ENCODE assay signal across 24 mouse cellular contexts in the genomic region with DNA sequence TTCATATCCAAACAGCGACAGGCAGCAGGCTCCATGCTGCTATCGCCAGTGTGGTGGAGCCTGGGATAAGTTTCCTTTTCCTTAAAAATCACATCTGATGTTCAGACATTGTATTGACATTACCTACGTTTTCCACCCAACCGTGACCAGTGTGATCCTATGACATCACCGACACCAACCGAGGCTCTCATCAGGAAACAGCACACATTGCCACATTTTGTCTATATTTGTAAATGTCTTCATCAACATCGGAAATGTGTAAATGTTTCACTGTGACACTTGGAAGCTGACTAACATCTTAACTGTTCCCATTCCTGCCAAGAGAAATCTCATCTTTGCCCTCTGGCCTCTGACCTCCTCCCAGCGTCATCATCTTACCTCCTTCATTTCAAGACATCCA.
"Had no signal": no experiment of that assay in that cellular context is flagged by ENCODE, and none has a peak within 500 bp of the region (broad histone marks: within the 10 kb centered on the region; RNA-seq: fewer than 3 reads in every experiment).

No protein-coding gene starts in this region.

- H3K9me3 ChIP-seq: heart, embryonic 10.5 days; heart, embryonic 12.5 days; hindbrain, embryonic 10.5 days; hindbrain, embryonic 13.5 days; hindbrain, embryonic 15.5 days; kidney, embryonic 15.5 days; limb, embryonic 13.5 days; limb, embryonic 15.5 days; liver, embryonic 13.5 days had no signal

- H3K4me3 ChIP-seq: heart, embryonic 10.5 days; heart, embryonic 12.5 days; hindbrain, embryonic 10.5 days; hindbrain, embryonic 13.5 days; hindbrain, embryonic 15.5 days; kidney, embryonic 15.5 days; limb, embryonic 13.5 days; limb, embryonic 15.5 days; liver, embryonic 13.5 days had no signal

- H3K4me1 ChIP-seq: heart, embryonic 12.5 days; hindbrain, embryonic 15.5 days; limb, embryonic 15.5 days; liver, embryonic 13.5 days had no signal

- H3K27me3 ChIP-seq: heart, embryonic 12.5 days; hindbrain, embryonic 13.5 days; hindbrain, embryonic 15.5 days; kidney, embryonic 15.5 days; limb, embryonic 13.5 days; limb, embryonic 15.5 days; liver, embryonic 13.5 days had no signal

- H3K27ac ChIP-seq: heart, embryonic 10.5 days; hindbrain, embryonic 10.5 days; hindbrain, embryonic 13.5 days; hindbrain, embryonic 15.5 days; hindbrain, postnatal 0 days; kidney, embryonic 15.5 days; limb, embryonic 13.5 days; limb, embryonic 15.5 days; liver, embryonic 13.5 days had no signal

- H3K36me3 ChIP-seq: heart, embryonic 10.5 days; heart, embryonic 12.5 days; hindbrain, embryonic 10.5 days; hindbrain, embryonic 13.5 days; hindbrain, embryonic 15.5 days; kidney, embryonic 15.5 days; limb, embryonic 13.5 days; limb, embryonic 15.5 days; liver, embryonic 13.5 days had no signal

- ATAC-seq: hindbrain, postnatal 0 days; intestine, embryonic 16.5 days had no signal

- H3K4me2 ChIP-seq: heart, embryonic 12.5 days; hindbrain, embryonic 13.5 days; hindbrain, embryonic 15.5 days; kidney, embryonic 15.5 days; limb, embryonic 13.5 days; limb, embryonic 15.5 days; liver, embryonic 11.5 days; liver, embryonic 13.5 days had no signal

- H3K9ac ChIP-seq: heart, embryonic 12.5 days; hindbrain, embryonic 13.5 days; hindbrain, embryonic 15.5 days; kidney, embryonic 15.5 days; limb, embryonic 13.5 days; limb, embryonic 15.5 days; liver, embryonic 13.5 days had no signal

- DNase-seq: gastrocnemius, postnatal 14 days; gastrocnemius, postnatal 36 days; heart, adult 18-20 months; heart, postnatal 10 days; heart, postnatal 4 days; kidney, adult 18-20 months; kidney, postnatal 10 days; kidney, postnatal 25 days; kidney, postnatal 4 days; layer of hippocampus, adult 9-11 months; layer of hippocampus, postnatal 36 days; left cerebral cortex, postnatal 4 days; liver, embryonic 13.5 days had no signal
